Mouse (Mus musculus) thymus, adult 18-20 months (tissue): Measurements from ENCODE around the gene Inf2.

Experiments
- DNase-seq, 2 experiments: peaks; one replicate each; pipeline ENCODE4 v3.0.0; 2022; ENCODE audit warnings: mixed read lengths in 2 of 2

The Inf2 gene

GRCm38 (mm10) chr12:112663303-112663702 is 74.7 kb downstream of the Inf2 start:
- DNase-seq, result no peak

- no peak for DNase-seq
Observed at GRCm38 (mm10) chr12:112663716-112664115, 75.1 kb downstream of the Inf2 start.

GRCm38 (mm10) chr12:112664124-112664523 is 75.5 kb downstream of the Inf2 start:
- DNase-seq, result no peak

- no peak for DNase-seq
Observed at GRCm38 (mm10) chr12:112664656-112665055, 76.1 kb downstream of the Inf2 start.
